Mouse (Mus musculus) forebrain, postnatal 0 days (tissue): ENCODE data around the gene Fam110a. TPM values are rescaled to one million over a fixed set of nuclear protein-coding genes. Genes with fewer than 3 reads are reported as not detected.

Source experiments
- ATAC-seq: fragments of 200-750 bp; cut with Nextera tagmentation; 2 replicates; pipeline ENCODE4 v1.8.0; 2017; ENCODE audit warnings: mild to moderate bottlenecking, moderate library complexity
- DNase-seq: peaks from one replicate; pipeline ENCODE4 v3.0.0-alpha.2; 2015
- H3K27ac ChIP-seq: fragments of 300-500 bp; sonication (generic); 2 replicates; pipeline ENCODE4 v1.5.1; 2014; ENCODE audit warnings: low read depth, mild to moderate bottlenecking, antibody characterized with exemption, low read length, moderate library complexity, mixed read lengths
- H3K27me3 ChIP-seq: fragments of 300-500 bp; sonication (generic); 2 replicates; pipeline ENCODE4 v1.6.1; 2014; ENCODE audit warnings: mild to moderate bottlenecking, low read length, mixed read lengths; ENCODE audit not compliant: insufficient read depth
- H3K36me3 ChIP-seq: fragments of 300-500 bp; sonication (generic); 2 replicates; pipeline ENCODE4 v1.6.1; 2014; ENCODE audit warnings: mild to moderate bottlenecking, moderate library complexity; ENCODE audit not compliant: insufficient read depth
- H3K4me1 ChIP-seq: fragments of 300-500 bp; sonication (generic); 2 replicates; pipeline ENCODE4 v1.6.1; 2014; ENCODE audit warnings: antibody characterized with exemption; ENCODE audit not compliant: insufficient read depth
- H3K4me2 ChIP-seq: fragments of 300-500 bp; sonication (generic); 2 replicates; pipeline ENCODE4 v1.6.1; 2014; ENCODE audit warnings: low read depth, mild to moderate bottlenecking, moderate library complexity
- H3K4me3 ChIP-seq: fragments of 300-500 bp; sonication (generic); 2 replicates; pipeline ENCODE4 v1.5.1; 2014; ENCODE audit warnings: low read depth, low read length, mixed read lengths
- H3K9ac ChIP-seq: fragments of 300-500 bp; sonication (generic); 2 replicates; pipeline ENCODE4 v1.6.1; 2014; ENCODE audit warnings: mild to moderate bottlenecking
- H3K9me3 ChIP-seq: fragments of 300-500 bp; sonication (generic); 2 replicates; pipeline ENCODE4 v1.6.1; 2016; ENCODE audit warnings: low read length
- CTCF ChIP-seq: sonication (generic); IDR thresholded peaks from 2 replicates; pipeline ENCODE4 v1.5.1; 2016; ENCODE audit warnings: antibody characterized with exemption, control low read depth, low read depth
- WGBS: fragments of 180-500 bp; shearing (Covaris S2); extraction: QIAGEN DNeasy Blood & Tissue Kit; methylation state at CpG from one replicate; pipeline ENCODE4 v1.1.7; 2014; 5-methylcytosine and 5-hydroxymethylcytosine counted together
- polyA plus RNA-seq: library from polyadenylated mRNA; unstranded; fragments of >200 nt; fragmentation: Nextera tagmentation; extraction: Ambion mirVana; gene quantifications from 2 replicates; pipeline ENCODE4 v1.2.1, GENCODE M21; 2015
- total RNA-seq: library from RNA; depleted of rRNA; stranded (reverse); fragments of >200 nt; gene quantifications from 2 replicates; pipeline ENCODE4 v1.2.3, GENCODE M21; 2014

The Fam110a gene
- total and polyA plus RNA-seq, 2 experiments from 2014 or later, result 24.3 to 47.7 TPM

DNA sequence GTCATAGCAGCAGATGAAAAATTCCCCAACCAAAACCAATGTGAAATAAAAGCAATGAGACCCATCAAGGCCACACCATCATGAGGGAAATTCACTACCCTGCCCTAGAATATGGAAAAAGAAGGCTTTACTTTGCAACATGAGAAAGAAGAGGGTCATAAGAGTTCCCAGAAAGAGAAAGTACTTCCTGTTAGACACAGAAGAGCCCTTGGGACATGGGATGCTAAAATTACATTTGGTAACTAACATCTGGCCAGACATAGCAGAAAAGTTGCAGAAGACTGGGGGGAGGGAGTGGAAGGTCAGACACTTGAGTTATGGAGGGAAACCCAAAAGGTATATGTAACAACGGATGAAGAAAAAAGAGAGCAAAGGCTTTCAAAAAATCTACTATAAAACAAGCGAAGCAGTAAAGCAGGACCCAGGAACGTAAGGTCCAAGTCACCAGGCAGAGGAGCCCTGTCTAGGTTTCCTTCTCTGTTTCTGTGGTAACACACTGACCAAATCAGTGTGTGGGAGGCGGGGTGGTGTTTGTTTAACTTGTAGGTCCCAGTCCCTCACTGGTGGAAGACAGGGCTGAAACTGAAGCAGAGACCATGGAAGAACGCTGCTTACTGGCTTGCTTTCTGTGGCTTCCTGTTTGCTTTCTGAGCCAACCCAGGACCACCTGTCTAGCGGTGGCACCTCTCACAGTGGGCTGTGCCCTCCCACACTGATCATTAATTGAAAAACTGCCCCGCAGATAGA, 5.6 kb upstream of the Fam110a start:
- H3K9ac ChIP-seq, result no peak overlapping the region
- DNase-seq, result no peak
- no peaks in the 10 kb centered on the region for H3K4me1 ChIP-seq
- H3K27ac ChIP-seq, result no peak overlapping the region
- H3K9me3 ChIP-seq, result no peaks in the 10 kb centered on the region
- no peaks in the 10 kb centered on the region for H3K27me3 ChIP-seq
- H3K4me2 ChIP-seq, result no peak overlapping the region
- no peak overlapping the region for H3K4me3 ChIP-seq
- 80% methylated on average over 7 of the region's 7 CpGs for WGBS
- no peak for TF ChIP-seq CTCF
- H3K36me3 ChIP-seq, result no peaks in the 10 kb centered on the region
- no peak for ATAC-seq

DNA sequence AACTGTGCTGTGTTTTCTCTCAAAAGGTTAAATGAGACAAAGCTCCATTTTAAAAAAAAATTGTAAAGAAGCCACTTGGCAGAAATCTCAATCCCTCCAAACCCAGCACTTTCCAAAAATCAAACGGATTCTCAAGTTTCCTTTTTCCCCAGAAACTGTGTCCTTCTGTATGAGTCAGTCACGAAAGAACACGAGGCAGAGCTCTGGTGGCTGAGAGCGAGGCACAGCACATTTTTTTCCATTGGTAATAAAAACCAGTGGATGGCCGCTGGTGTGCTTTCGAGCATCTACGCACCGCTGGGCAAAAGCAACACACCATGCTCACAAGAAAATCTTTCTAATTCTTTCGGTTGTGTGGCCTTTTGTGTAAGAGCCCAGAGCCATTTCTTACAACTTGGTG, 4.0 kb upstream of the Fam110a start:
- Histone ChIP-seq H3K36me3 (no peaks in the 10 kb centered on the region), H3K27ac (no peak overlapping the region), H3K4me1 (peaks cover 6% of the 10 kb centered on the region; the same call in 1 of the 2 replicates), H3K4me2 (no peak overlapping the region), H3K9me3 (no peaks in the 10 kb centered on the region), H3K9ac (no peak overlapping the region), H3K27me3 (no peaks in the 10 kb centered on the region), H3K4me3 (no peak overlapping the region)
- WGBS, result 51% methylated on average over 9 of the region's 9 CpGs
- no peak for TF ChIP-seq CTCF
- DNase-seq, result no peak
- no peak for ATAC-seq

DNA sequence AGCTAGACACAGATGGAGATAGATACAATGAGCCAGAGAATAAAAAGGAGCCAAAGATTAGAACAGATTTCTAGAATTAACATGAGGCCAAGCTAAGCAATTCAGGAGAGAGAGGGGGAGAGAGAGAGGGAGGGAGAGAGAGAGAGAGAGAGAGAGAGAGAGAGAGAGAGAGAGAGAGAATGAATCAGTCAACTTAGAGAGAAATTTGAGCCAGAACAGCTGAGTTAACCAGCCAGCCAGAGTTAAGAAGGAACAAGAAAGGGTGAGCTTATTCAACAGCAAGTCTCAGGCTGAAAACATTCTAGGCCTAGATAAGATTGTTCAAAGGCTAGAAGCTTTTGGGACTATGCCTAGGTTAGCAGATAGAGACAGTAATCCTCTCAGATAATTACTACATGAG, 2.5 kb upstream of the Fam110a start:
- DNase-seq (no peak), ATAC-seq (no peak)
- no peak overlapping the region for H3K4me3 ChIP-seq
- H3K36me3 ChIP-seq, result no peaks in the 10 kb centered on the region
- no peaks in the 10 kb centered on the region for H3K9me3 ChIP-seq
- H3K4me2 ChIP-seq, result no peak overlapping the region
- no peaks in the 10 kb centered on the region for H3K27me3 ChIP-seq
- no peak for TF ChIP-seq CTCF
- H3K4me1 ChIP-seq, result peaks cover 8% of the 10 kb centered on the region; the same call in 1 of the 2 replicates
- no peak overlapping the region for H3K27ac ChIP-seq
- H3K9ac ChIP-seq, result no peak overlapping the region

DNA sequence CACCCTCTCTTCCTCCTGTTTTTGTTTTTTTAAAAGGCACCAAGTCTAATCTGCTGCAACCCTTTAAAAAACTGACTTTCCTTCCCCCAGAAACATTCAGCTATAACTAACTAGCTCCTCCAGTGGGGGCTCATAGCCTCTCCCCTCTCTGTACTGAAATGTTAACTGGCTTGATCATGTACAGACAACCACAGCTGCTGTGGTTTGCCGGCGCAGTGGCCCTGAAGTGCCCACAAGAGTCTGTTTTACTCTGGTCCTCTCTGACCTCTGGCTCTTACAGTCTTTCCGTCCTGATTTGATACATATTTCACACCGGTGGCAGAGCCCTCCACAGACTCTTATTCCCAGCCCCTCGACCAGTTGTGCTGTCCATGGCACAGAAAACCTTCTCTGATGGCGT, 1.2 kb upstream of the Fam110a start:
- no peak for TF ChIP-seq CTCF
- ATAC-seq (no peak), DNase-seq (no peak)
- Histone ChIP-seq H3K4me3 (no peak overlapping the region), H3K36me3 (no peaks in the 10 kb centered on the region), H3K9me3 (no peaks in the 10 kb centered on the region), H3K27me3 (no peaks in the 10 kb centered on the region), H3K4me2 (no peak overlapping the region), H3K27ac (no peak overlapping the region), H3K9ac (no peak overlapping the region), H3K4me1 (peaks cover 8% of the 10 kb centered on the region; the same call in 1 of the 2 replicates)
- WGBS, result 85% methylated on average over 6 of the region's 6 CpGs

DNA sequence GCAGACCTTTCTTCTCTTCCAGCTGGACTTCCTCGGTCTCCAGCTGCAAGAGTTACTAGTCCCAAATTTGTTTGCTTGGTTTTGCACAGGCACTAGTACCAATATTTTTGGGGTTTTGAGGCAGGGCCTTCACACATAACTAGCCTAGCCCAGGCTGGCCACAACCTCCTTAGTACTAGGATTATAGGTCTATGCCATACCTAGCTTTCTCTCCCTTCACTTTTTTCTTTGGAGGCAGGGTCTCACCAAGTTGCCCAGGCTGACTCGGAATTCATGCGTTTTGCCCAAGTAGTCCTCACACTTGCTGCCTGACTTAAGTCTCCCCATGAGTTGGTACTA, 305 bp upstream of the Fam110a start:
- Histone ChIP-seq H3K36me3 (no peaks in the 10 kb centered on the region), H3K9ac (peak overlapping the region; percentile 74), H3K27ac (no peak overlapping the region), H3K27me3 (no peaks in the 10 kb centered on the region), H3K4me2 (peak overlapping the region; percentile 89), H3K4me3 (peak overlapping the region; percentile 92), H3K4me1 (peaks cover 8% of the 10 kb centered on the region; the same call in 1 of the 2 replicates), H3K9me3 (no peaks in the 10 kb centered on the region)
- TF ChIP-seq CTCF, result no peak
- DNase-seq, result no peak
- no peak; the same call in 1 of the 2 replicates for ATAC-seq
- 36% methylated on average over 3 of the region's 3 CpGs for WGBS

DNA sequence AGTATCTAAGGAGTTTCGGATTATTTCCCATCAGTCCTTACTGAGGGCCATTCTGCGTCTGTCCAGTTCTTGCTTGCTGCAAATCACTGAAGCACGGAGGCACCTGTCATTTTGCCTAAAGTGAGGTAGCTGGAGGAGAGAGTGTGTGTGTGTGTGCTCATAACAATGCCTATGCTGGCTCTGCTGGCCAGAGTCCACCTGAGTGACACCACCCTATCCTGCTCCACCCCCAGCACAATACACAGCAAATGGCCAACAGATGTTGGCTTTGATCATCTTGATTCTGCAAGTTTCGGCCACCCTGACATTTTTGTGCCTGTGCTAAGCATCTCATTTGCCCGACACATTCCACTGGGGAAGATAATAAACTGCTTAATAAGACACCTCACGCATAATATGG, 1.5 kb downstream of the Fam110a start:
- H3K27ac ChIP-seq, result no peak overlapping the region
- H3K27me3 ChIP-seq, result no peaks in the 10 kb centered on the region
- ATAC-seq (no peak), DNase-seq (no peak)
- WGBS, result 71% methylated on average over 6 of the region's 6 CpGs
- TF ChIP-seq CTCF, result no peak
- H3K4me3 ChIP-seq, result no peak overlapping the region
- no peaks in the 10 kb centered on the region for H3K9me3 ChIP-seq
- H3K4me2 ChIP-seq, result no peak overlapping the region
- no peak overlapping the region for H3K9ac ChIP-seq
- H3K36me3 ChIP-seq, result no peaks in the 10 kb centered on the region
- H3K4me1 ChIP-seq, result peaks cover 8% of the 10 kb centered on the region; the same call in 1 of the 2 replicates

DNA sequence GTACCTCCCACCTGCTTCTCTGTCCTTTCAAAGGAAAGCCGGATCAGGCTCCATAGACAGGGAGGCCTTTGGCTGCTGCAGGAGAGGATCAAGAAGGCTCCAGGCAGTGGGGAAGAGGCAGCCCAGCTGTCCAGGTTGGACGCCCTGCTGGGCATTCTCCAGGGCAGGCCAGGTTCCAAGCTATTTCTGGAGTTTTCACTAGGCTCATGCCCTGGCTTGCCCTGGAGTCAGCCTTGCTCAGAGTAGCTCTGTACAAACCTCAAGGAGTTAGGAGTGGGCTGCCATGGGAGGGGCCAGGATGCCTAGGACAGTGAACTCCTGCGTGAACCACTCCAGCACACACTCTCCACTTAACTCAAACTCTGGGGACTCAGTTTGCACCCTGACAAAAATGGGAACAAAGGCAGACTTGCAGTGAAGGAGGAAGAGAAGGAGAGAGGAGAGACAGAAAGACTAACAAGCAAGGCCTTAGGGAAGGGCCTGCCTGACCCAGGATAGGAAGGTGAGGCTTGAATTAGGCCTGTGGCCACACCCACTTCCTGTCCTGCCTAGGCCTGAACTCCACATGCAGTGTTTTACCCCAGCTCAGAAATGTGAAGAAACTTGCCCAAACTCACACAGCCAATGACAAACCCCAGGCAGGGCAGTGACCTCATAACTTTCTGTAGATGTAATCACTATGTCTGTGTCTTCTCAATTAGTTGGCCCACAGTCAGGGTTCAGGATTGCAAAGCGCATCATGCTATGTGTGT, 2.2 kb downstream of the Fam110a start:
- ATAC-seq (no peak), DNase-seq (no peak)
- no peak for TF ChIP-seq CTCF
- Histone ChIP-seq H3K4me1 (peaks cover 8% of the 10 kb centered on the region; the same call in 1 of the 2 replicates), H3K4me2 (no peak overlapping the region), H3K27ac (no peak overlapping the region), H3K9me3 (no peaks in the 10 kb centered on the region), H3K36me3 (no peaks in the 10 kb centered on the region), H3K4me3 (no peak overlapping the region), H3K27me3 (no peaks in the 10 kb centered on the region), H3K9ac (no peak overlapping the region)
- 82% methylated on average over 4 of the region's 4 CpGs for WGBS
